Comparison of ENCODE assay signal across 32 mouse cellular contexts in the genomic region with DNA sequence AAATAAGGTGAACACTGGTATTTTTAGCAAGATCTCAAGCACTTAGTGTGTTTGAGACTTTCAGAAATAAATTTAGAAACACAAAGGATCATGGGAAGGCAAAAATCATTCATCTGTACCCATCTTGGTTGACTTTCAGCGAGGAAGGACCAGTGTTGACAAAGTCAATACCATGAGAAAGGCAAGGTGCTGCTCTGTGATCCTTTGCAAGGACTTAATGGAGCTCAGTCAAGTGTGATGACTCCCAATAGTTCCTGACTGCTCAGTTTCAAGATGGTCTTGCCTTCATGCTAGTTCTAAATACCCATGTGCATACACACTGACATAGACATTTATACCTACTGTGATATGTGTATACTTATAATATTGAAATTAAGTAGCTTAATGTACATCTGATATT. TPM values are rescaled to one million over a fixed set of nuclear protein-coding genes. Genes with fewer than 3 reads are reported as not detected.
"Had no signal": no experiment of that assay in that cellular context is flagged by ENCODE, and none has a peak within 500 bp of the region (broad histone marks: within the 10 kb centered on the region; RNA-seq: fewer than 3 reads in every experiment).

No protein-coding gene starts in this region.

- H3K4me2 ChIP-seq: embryonic facial prominence, embryonic 12.5 days; embryonic facial prominence, embryonic 13.5 days; embryonic facial prominence, embryonic 15.5 days; forebrain, embryonic 12.5 days; forebrain, embryonic 13.5 days; forebrain, embryonic 15.5 days had no signal

- H3K4me1 ChIP-seq: embryonic facial prominence, embryonic 10.5 days; embryonic facial prominence, embryonic 12.5 days; embryonic facial prominence, embryonic 13.5 days; embryonic facial prominence, embryonic 15.5 days; forebrain, embryonic 10.5 days; forebrain, embryonic 12.5 days had no signal

- H3K27me3 ChIP-seq: embryonic facial prominence, embryonic 12.5 days; embryonic facial prominence, embryonic 13.5 days; embryonic facial prominence, embryonic 15.5 days; forebrain, embryonic 12.5 days; forebrain, embryonic 13.5 days; forebrain, embryonic 15.5 days had no signal

- DNase-seq: cerebellum, adult 18-20 months; cerebellum, adult 2 months; cerebellum, adult 8-10 months; cerebellum, adult 9-10 months; cerebellum, adult 9-11 months; cerebellum, postnatal 25 days; cerebellum, postnatal 36 days; embryo, embryonic 11 days; gastrocnemius, adult 2 months; gastrocnemius, postnatal 10 days; gastrocnemius, postnatal 14 days; gastrocnemius, postnatal 25 days; gastrocnemius, postnatal 36 days; heart, adult 11 months had no signal

- H3K9me3 ChIP-seq: embryonic facial prominence, embryonic 10.5 days; embryonic facial prominence, embryonic 12.5 days; embryonic facial prominence, embryonic 13.5 days; embryonic facial prominence, embryonic 15.5 days; forebrain, embryonic 10.5 days; forebrain, embryonic 12.5 days; forebrain, embryonic 13.5 days; forebrain, embryonic 15.5 days had no signal

- H3K4me3 ChIP-seq: embryonic facial prominence, embryonic 10.5 days; embryonic facial prominence, embryonic 12.5 days; embryonic facial prominence, embryonic 13.5 days; embryonic facial prominence, embryonic 15.5 days; erythroblast, embryonic 14.5 days; forebrain, embryonic 10.5 days; forebrain, embryonic 12.5 days; forebrain, embryonic 13.5 days; forebrain, embryonic 15.5 days; gastrocnemius, adult 2 months had no signal

- H3K36me3 ChIP-seq: embryonic facial prominence, embryonic 10.5 days; embryonic facial prominence, embryonic 12.5 days; embryonic facial prominence, embryonic 13.5 days; embryonic facial prominence, embryonic 15.5 days; forebrain, embryonic 10.5 days; forebrain, embryonic 12.5 days; forebrain, embryonic 15.5 days had no signal

- H3K27ac ChIP-seq: embryonic facial prominence, embryonic 10.5 days; embryonic facial prominence, embryonic 12.5 days; embryonic facial prominence, embryonic 13.5 days; embryonic facial prominence, embryonic 15.5 days; forebrain, embryonic 10.5 days; forebrain, embryonic 12.5 days; forebrain, embryonic 13.5 days; forebrain, embryonic 15.5 days; gastrocnemius, adult 2 months had no signal

- H3K9ac ChIP-seq: embryonic facial prominence, embryonic 12.5 days; embryonic facial prominence, embryonic 13.5 days; embryonic facial prominence, embryonic 15.5 days; forebrain, embryonic 12.5 days; forebrain, embryonic 13.5 days; forebrain, embryonic 15.5 days; forebrain, postnatal 0 days had no signal

RNA-seq across cellular contexts. Expression of gene Tas2r118, which starts 56.5 kb away (rescaled TPM):
- polyA plus RNA-seq: cerebellum, adult 2 months; cortical plate, adult 2 months; embryonic facial prominence, embryonic 10.5 days; embryonic facial prominence, embryonic 11.5 days; embryonic facial prominence, embryonic 12.5 days; embryonic facial prominence, embryonic 13.5 days; embryonic facial prominence, embryonic 14.5 days; embryonic facial prominence, embryonic 15.5 days; erythroblast, embryonic 14.5 days; forebrain, embryonic 10.5 days; forebrain, embryonic 11.5 days; forebrain, embryonic 12.5 days; forebrain, embryonic 13.5 days; forebrain, embryonic 14.5 days; forebrain, embryonic 15.5 days; forebrain, embryonic 16.5 days; forebrain, postnatal 0 days; frontal cortex, adult 2 months; gonadal fat pad, adult 2 months had no signal
